Mouse (Mus musculus) heart, adult 8-10 months (tissue): ENCODE measurements around the gene Slain1. TPM values are rescaled to one million over a fixed set of nuclear protein-coding genes. Genes with fewer than 3 reads are reported as not detected.

ENCODE experiments used
- DNase-seq: peaks from one replicate; pipeline ENCODE4 v3.0.0; 2022; ENCODE audit warnings: low spot score
- total RNA-seq, 4 experiments: library from RNA; stranded (reverse); gene quantifications; 2 replicates each; pipeline ENCODE4 v1.2.4; 2022

The Slain1 gene
- total RNA-seq = under 1 TPM; 0.16 to 0.52 (median 0.36) TPM

DNA sequence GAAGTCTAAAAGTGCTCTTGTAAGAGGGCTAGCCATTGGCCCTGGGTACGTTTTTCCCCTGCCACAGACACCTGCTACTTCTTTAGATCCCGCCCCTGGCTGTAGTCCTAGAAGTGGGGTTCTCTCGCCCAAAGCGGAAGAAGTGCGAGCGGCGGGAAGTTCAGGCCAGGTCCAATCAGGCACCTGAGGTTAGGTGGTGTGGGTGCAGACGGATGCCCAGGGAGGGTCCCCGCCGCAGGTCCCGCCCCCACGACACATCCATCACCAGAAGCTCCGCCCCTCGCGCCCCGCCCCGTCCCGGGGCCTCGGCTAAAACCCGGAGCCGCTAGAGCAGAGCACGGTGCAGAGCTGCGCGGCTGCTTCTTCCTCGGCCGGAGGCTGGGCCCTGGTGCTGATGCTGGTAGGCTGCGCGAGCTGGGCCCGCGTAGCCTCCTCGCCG lies at the start of gene Slain1:
Gene Slain1, plus strand, starts transcription at position 333 of the 439 bp plus-strand sequence.
- no peak for DNase-seq

GRCm38 (mm10) chr14:103608063-103608462 lies 42.0 kb upstream of the Slain1 start:
- no peak for DNase-seq

DNA sequence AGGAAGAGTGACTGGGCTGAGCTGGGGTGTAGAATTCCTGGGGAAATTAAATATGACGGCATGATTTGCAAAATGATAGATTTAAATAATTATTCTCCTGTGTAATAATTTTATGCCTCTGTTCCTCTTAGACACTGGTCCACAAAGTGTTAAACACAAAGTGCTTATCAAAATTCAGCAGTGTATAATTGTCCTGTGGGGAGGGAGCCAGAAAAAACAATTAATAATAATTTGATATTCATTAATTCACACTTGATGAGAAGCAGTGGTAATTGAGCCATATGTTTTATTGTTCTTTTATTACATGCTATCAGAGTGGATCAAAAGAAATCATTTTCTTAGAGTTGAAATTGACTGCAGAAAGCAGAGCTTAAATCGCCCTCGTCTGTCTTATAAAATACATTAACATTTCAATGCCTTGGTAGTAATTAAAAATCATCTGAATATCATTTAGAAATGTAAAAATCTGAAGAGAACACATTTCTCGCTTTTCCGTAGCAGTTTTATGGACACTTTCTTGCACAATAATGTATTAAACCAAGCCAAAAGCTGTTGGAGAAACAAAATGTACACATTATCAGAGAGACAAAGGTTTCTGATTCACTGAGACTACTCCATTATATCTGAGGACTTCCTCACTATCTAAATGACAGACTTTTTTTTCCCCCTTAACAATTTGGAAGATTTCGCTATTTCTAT lies 36.3 kb upstream of the Slain1 start:
- no peak for DNase-seq

DNA sequence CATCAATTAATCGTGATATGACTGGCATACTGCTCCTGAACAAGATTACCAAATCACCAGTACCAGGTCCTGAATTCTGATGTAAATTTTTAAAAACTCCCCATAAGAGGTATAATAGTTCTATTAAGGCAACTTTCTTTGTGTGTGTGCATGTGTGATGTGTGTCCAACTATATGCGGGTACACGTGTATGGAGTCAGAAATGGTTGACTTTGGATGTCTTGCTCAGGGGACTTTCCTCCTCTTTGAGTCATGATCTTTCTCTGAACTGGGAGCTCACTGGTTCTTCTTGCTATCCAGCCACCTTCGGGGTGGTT lies 35.8 kb upstream of the Slain1 start:
- DNase-seq = no peak

- no peak for DNase-seq
Observed at GRCm38 (mm10) chr14:103619756-103620155, 30.3 kb upstream of the Slain1 start.

DNA sequence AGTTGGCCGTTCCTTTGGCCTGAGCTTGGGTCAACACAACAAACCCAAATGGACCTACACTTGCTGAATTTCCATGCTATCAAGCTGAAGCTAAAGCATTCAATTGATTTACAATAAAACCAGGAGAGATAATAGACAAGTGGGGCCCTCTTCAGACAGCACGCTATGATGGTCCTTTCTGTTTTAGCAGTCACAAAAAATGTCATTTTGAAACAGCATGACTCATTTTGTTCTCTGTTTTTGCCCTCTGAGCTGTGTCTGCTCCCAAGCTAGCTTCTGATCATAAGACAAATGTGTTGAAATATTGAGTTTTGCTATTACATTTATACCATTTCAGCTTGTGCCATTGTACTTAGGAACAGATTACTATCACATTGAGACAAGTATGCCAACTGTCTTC lies 28.8 kb upstream of the Slain1 start:
- no peak for DNase-seq

- DNase-seq = no peak
Observed at GRCm38 (mm10) chr14:103626100-103626499, 23.9 kb upstream of the Slain1 start.

DNA sequence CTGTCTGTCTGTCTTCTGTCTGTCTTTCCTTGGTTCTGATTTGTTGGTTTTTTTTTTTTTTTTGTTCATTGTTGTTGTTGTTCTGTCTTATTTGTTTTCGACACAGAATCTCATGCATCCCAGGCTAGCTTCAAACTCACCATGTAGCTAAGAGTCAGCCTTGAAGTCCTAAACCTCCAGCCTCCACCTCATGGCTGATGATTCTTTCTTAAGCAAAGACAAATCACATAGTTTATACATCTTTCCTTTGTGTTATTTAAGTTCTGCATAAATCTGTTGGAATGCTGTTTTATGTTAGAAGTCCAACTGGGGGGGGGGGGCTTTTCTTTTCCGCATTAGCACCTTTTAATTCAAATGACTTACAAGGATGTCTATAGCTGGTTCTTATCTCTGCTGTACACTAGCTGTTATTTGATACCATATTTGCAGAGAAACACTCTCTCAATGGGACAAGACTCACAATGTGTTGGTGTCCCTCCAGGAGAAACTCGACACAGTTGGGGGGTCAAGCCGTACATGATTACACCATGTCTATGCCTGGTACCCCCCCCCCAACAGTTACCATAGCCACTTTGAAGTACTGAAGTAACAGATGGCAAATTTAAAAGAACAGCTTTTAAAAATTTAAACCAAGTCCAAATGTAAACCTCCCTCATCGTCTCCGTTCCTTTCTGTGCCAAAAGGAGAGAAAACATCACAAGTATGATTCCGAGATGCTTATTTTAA lies 20.2 kb upstream of the Slain1 start:
- no peak for DNase-seq

- no peak for DNase-seq
Observed at GRCm38 (mm10) chr14:103630545-103630944, 19.5 kb upstream of the Slain1 start.

- DNase-seq = no peak
Observed at GRCm38 (mm10) chr14:103643933-103644332, 6.1 kb upstream of the Slain1 start.

DNA sequence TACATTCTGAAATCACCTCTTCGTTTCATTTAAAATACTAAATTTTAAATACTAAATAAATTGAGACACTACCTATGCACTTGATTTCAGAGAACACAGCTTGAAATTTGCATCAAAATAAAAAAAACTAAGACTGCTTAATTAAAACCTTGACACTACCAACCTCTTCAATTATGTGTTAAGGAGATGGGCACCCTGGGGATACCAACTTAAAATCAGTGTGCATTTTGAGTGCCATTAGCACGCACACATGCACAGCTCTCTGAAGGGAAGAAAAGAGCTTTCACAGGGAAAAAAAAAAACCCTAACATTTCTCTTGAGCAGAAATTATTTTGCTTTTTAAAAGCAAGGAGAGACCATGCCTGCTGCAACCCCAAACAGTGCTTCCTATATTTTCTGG lies 2.0 kb upstream of the Slain1 start:
- DNase-seq = no peak

DNA sequence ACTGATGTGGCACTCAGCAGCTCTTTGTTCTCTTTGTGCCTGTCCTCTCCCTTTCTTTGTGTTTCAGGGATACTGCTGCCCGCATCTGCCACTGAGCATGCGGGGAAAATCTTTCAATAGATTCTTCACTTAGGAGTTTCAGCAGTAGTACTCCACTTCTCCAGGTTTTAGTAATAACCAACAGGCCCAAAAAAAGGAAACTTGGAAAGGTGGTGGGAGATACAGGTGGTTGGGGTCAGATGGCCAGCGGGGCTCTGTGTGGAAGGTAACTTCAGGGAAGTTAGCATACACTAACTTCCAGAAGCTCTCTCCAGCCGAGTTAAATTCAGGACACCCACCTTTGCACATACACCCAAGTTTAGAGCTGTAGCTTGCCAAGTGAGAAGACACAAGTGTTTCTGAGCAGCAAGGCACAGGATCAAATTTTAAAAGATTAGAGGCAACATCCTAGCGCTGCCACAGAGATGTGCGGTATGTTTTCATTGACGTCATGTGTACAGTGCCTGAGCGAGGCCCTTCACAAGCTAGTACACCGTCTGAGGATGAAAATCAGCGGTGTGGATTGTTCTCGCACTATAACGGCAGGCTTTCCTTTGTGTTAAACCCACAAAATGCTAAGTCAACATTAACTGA lies 1.3 kb upstream of the Slain1 start:
- DNase-seq = no peak

- no peak for DNase-seq
Observed at GRCm38 (mm10) chr14:103649302-103649701, 726 bp upstream of the Slain1 start.

GRCm38 (mm10) chr14:103650413-103651101 lies 529 bp downstream of the Slain1 start:
- no peak for DNase-seq

GRCm38 (mm10) chr14:103651106-103651505 lies 1.1 kb downstream of the Slain1 start:
- no peak for DNase-seq

GRCm38 (mm10) chr14:103651562-103651961 lies 1.5 kb downstream of the Slain1 start:
- no peak for DNase-seq

DNA sequence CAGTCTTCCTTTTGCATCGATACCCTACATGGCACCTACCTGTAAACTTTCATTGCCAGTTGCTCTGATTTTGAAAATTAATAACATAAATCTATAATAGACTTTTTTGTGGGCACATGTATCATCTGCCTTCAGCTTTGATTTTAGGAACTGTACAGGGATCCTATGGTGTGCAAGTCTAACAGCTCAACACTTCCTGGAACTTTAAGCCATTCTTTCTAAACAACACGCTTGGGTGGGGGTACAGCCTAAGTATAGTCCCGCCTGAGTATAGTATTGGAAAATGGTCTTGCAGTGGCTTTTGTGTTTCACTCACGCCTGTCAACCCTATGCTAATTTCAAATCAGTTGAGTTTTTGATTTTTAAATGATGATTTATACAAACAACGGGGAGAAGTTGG lies 2.5 kb downstream of the Slain1 start:
- no peak for DNase-seq

GRCm38 (mm10) chr14:103653800-103654199 lies 3.8 kb downstream of the Slain1 start:
- no peak for DNase-seq

- no peak for DNase-seq
Observed at GRCm38 (mm10) chr14:103655448-103655847, 5.4 kb downstream of the Slain1 start.

- no peak for DNase-seq
Observed at GRCm38 (mm10) chr14:103657876-103658275, 7.8 kb downstream of the Slain1 start.

DNA sequence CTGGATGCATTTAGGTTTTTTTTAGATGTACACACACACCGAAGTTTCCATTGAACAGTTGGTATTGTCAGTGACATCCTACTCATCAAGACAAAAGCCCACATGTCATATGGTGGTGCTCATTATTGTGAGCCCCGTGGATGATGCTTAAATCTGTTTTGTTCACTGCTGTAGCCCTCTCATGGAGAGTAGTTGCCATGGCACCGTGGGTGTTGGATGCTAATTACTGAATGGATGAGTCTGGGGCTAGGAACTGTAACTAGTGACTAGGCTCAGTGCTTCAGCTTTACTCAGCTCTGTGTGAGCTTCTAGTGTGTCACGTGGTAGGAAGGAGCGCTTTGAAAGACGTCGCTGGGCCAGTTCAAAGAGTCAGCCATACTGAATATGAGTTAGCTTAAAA lies 13.0 kb downstream of the Slain1 start:
- no peak for DNase-seq

DNA sequence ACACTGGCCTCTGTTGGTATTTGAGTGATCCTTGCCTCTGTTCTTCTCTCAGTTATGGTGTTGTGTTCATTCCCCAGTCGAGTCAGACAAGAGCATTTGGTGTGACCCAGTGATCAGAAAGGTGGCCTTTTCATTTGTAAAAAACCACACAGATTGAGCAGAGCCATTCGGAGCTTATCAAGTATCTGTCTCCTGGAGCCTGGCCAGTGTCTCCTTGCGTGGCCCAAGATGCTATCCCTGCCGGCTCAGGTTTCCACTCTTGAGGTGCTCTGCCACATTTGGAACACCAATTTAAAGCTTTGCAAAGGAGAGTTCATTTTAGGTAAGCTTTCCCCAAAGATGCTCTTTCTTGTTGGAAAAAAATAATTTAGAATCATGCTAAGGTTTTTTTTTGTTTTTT lies 14.4 kb downstream of the Slain1 start:
- DNase-seq = no peak
